Mouse (Mus musculus): Measurements from ENCODE around the gene Vps11.
"Not testable (repeated sequence)": the region's sequence is repeated elsewhere in the genome, so short reads cannot be mapped to it uniquely, and the experiment has no call there.

Gene Vps11

DNA sequence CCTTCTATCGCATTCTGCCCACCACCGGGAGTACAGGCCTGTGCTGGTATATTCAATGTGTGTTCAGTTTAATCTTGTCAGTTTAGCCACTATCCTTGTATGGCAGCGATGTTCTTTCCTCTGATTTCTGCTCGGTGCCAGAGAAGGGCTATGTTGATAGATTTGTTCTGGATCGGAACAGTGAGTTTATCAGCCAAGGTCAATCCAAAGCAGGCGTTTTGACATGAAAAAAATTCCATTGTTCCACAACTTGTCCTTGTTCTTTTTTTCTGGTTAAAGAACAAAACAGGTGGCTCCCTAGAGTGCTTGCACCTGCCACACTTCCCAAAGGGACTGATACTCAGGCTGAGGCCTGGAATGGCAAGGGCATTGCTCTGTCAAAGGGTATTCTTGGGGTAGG lies 14.7 kb upstream of the Vps11 start:
- no peak for DNase-seq (ENCODE audit: low read depth, low spot score)

DNA sequence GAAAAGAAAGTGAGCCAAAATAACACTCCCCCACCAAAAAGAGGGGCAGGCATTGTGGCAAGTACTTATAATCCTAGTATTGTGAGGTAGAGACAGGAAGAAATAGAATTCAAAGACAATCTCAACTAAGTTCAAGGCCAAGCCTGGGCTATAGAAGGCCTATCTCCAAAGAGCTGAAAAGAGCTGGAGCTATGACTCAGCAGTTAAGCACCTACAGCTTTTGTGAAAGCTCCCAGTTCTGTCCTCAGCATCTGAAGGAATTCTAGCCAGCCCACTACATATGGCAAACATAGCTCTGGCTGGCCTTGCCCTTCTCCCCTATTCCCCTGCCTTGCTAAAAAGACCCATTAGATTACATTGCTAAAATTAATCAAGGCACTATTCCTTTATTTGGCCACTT lies 11.9 kb upstream of the Vps11 start:
- DNase-seq (ENCODE audit: low read depth, low spot score), result no peak

DNA sequence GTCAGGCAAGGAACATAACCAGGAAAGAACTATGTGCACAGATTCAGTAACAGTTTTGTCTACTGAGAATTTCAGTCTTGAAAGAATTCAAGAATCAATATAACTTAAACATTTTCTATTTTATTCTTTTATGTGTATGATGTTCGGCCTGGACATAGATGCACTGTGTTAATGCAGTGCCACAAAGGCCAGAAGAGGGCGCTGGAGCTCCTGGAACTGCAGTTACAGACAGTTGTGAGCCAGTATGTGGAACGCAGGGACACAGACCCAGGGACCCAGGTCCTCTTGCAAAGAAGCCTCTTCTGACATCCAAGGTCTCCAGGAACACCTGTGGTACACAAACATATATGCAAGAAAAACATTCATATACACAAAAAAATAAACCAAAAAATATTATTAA lies 3.0 kb upstream of the Vps11 start:
- DNase-seq (ENCODE audit: low read depth, low spot score), result no peak

- DNase-seq (ENCODE audit: low read depth, low spot score), result not testable (repeated sequence)
These were observed 461 bp upstream of the Vps11 start for GRCm38 (mm10) chr9:44361931-44362330.

- no peak for DNase-seq (ENCODE audit: low read depth, low spot score)
These were observed 4.3 kb downstream of the Vps11 start for GRCm38 (mm10) chr9:44357207-44357606.

DNA sequence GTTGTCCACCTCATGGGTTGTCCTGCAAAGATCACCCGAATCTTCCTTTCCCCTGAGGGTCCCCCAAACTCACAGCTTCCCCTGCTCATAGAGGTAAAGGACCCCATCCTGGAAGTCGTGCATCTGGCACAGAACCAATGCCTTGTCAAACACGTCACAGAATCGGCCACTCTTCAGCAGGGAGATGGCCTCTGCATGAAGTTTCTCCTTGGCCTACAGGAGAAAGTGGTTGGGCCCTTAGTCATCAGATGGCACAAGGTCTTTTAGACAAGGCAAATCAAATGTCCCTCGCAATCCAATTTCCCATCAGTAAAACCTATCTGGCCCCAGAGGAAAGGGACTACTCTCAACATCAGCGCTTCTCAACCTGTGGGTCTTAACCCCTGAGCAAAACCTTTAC lies 8.3 kb downstream of the Vps11 start:
- DNase-seq (ENCODE audit: low read depth, low spot score), result no peak

GRCm38 (mm10) chr9:44352337-44352736 lies 9.1 kb downstream of the Vps11 start:
- DNase-seq (ENCODE audit: low read depth, low spot score), result no peak

- DNase-seq (ENCODE audit: low read depth, low spot score), result no peak
These were observed 10.1 kb downstream of the Vps11 start for GRCm38 (mm10) chr9:44351396-44351795.

- no peak for DNase-seq (ENCODE audit: low read depth, low spot score)
These were observed 12.9 kb downstream of the Vps11 start for GRCm38 (mm10) chr9:44348546-44348945.

GRCm38 (mm10) chr9:44347621-44348020 lies 13.8 kb downstream of the Vps11 start:
- no peak for DNase-seq (ENCODE audit: low read depth, low spot score)

GRCm38 (mm10) chr9:44347166-44347565 lies 14.3 kb downstream of the Vps11 start:
- no peak for DNase-seq (ENCODE audit: low read depth, low spot score)

DNA sequence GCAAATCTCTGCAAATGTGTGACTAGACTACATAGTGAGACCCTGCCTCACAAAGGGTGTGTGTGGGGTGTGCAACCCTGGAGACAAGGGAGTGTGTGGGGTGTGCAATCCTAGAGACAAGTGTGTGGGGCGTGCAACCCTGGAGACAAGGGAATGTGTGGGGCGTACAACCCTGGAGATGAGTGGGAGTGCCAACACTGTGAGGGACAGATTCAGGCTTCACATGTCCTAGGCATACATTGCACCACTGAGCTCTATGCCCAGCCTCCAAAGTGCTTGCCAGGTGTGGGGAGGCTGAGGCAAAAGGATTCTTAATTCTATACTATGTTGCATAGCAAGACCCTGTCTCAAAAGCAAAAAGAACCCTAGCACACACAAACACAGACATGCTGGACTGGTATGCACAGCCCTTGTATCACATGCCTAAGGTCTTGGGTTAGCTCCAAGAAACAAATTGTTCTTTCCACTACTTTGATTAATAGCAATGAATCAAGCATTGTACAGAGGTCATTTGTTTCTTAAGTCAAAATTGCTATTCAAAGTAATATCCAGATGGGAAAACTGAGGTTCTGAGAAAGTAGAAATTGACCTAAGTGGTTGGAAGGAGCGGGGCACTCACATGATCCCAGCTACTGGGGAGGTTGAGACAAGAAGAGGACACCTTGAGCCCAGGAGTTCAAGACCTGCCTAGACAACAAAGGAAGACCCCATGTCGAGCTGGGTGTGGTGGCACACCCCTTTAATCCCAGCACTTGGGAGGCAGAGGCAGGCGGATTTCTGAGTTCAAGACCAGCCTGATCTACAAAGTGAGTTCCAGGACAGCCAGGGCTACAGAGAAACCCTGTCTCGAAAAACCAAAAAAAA lies 15.7 kb downstream of the Vps11 start:
- DNase-seq (ENCODE audit: low read depth, low spot score), result no peak

DNA sequence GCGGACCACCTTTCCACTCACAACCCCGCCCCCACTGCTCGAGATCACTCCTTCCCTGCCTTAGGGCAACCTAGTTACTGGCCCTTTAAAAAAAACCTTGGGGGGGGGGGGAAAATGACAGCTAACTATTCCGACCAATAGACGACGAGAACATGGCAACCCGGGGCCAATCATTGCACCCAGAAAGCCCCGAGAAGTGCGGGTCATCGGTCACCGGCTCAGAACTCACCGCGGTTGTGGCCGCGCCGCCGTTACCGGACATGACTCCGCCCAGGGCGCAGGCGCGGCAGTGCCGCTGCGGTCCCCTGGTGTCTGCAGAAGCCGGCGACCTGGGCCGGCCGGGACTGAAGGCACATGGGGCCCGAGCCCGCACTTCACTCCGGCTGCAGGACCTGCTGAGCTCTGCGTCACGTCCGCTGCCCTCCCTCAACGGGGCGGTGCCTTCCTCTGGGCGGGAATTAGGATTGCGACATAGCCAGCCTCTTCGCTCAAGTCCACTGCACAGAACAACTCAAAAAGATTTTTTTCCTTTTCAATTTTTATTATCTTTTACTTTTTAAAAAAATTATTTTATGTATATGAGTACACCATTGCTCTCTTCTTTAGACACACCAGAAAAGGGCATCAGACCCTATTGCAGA lies 17.6 kb downstream of the Vps11 start, which contains the start of gene Hmbs:
Hmbs (minus strand) TSS at position 448 of the 641 bp plus-strand sequence.
- peak; percentile 93 for DNase-seq (ENCODE audit: low read depth, low spot score)

DNA sequence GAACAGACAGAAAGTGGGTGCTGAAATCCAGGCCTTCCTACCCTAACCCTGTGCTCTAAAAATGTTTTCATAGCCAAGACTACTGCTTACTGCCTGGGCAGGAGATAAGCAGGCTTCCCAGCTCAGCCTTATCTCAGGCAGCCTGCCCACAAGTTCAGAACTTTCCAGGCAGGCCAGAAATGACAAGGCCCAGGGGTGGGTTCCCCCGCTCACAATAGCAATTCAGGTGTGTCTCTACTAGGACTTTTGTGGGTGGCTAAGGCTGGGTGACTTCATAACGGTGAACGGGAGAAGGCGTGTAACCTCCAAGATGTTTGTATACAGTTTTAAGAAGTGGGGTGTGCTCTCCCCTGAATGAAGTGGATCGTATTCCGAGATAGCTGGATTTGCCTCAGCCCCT lies 18.2 kb downstream of the Vps11 start:
- DNase-seq (ENCODE audit: low read depth, low spot score), result no peak

- no peak for DNase-seq (ENCODE audit: low read depth, low spot score)
These were observed 18.9 kb downstream of the Vps11 start for GRCm38 (mm10) chr9:44342605-44343004.

DNA sequence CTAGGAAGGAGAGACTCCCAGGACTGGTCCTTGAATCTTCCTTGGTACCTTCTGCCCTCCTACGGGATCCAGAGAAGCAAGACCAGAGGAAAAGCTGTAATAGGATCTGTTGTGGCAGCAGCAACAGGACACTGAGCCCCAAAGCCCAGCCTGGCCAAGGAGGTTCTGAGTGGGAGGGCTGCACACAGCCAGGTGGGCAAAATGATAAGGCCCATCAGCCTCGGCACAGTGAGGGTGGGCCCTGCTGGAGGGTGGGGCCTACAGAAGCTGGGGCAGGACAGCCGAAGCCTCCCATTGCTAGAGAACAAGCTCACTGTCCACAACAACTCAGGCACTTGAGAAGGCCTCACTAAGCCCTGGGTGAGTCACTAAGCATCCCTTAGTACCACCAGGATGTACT lies 19.3 kb downstream of the Vps11 start:
- DNase-seq (ENCODE audit: low read depth, low spot score), result no peak

DNA sequence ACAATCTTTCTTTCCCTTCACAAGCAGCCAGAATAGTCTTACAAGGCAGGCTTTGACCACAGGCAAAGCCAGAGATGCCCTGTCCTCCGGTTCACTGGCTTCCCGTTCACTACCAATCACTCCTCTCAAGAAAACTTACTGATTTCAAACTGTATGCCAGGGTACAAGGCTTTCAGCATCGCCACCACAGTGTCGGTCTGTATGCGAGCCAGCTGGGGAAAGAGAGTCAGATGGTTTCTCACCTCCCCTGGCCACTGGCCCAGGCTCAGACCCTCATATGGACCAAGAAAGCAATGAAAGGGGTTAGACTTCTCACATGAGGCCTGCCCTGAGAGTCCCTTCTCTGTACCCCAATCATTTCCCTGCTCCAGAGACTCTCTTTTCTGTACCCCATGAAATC lies 20.0 kb downstream of the Vps11 start:
- no peak for DNase-seq (ENCODE audit: low read depth, low spot score)

- DNase-seq (ENCODE audit: low read depth, low spot score), result no peak
These were observed 22.9 kb downstream of the Vps11 start for GRCm38 (mm10) chr9:44338574-44338973.

GRCm38 (mm10) chr9:44337436-44338169 lies 23.9 kb downstream of the Vps11 start:
- no peak for DNase-seq (ENCODE audit: low read depth, low spot score)

GRCm38 (mm10) chr9:44336964-44337363 lies 24.5 kb downstream of the Vps11 start:
- no peak for DNase-seq (ENCODE audit: low read depth, low spot score)

GRCm38 (mm10) chr9:44336513-44336912 lies 25.0 kb downstream of the Vps11 start:
- DNase-seq (ENCODE audit: low read depth, low spot score), result not testable (repeated sequence)

DNA sequence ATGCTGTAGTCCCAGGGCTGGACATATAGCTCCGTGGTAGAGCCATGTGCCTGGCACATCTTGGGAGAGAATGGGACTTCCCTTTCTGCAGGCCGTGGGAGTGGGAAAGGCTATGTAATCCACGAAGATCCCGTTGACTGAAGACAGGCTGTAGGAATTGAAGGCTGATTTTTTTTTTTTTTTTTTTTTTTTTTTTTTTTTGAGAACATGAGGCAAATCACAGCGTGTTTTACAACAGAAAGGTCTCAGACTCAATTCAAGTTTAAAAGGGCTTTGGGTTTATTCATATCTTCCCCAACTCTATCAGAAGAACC lies 25.4 kb downstream of the Vps11 start:
- DNase-seq (ENCODE audit: low read depth, low spot score), result no peak

All from telencephalon, adult 2 months (tissue).